Mouse (Mus musculus) midbrain, embryonic 14.5 days (tissue): ENCODE results near the gene Myl12a. TPM values are rescaled to one million over a fixed set of nuclear protein-coding genes. Genes with fewer than 3 reads are reported as not detected.

Experiments
- ATAC-seq: fragments of 200-750 bp; cut with Nextera tagmentation; 2 replicates; pipeline ENCODE4 v1.8.0; 2017; ENCODE audit warnings: moderate number of reproducible peaks, moderate library complexity; ENCODE audit not compliant: low FRiP score, low TSS enrichment
- DNase-seq: peaks from one replicate; pipeline ENCODE4 v3.0.0-alpha.2; 2015
- H3K27ac ChIP-seq: fragments of 300-500 bp; sonication (generic); replicated peaks from 2 replicates; pipeline ENCODE4 v1.5.1; 2014; ENCODE audit warnings: mild to moderate bottlenecking, low read depth, low read length, moderate library complexity
- H3K27me3 ChIP-seq: fragments of 300-500 bp; sonication (generic); 2 replicates; pipeline ENCODE4 v1.6.1; 2014; ENCODE audit warnings: low read length, control low read depth, mixed read lengths; ENCODE audit not compliant: control insufficient read depth, insufficient read depth
- H3K36me3 ChIP-seq: fragments of 300-500 bp; sonication (generic); 2 replicates; pipeline ENCODE4 v1.6.1; 2014; ENCODE audit warnings: low read length, control low read depth; ENCODE audit not compliant: control insufficient read depth, insufficient read depth
- H3K4me1 ChIP-seq: fragments of 300-500 bp; sonication (generic); 2 replicates; pipeline ENCODE4 v1.6.1; 2014; ENCODE audit warnings: mild to moderate bottlenecking, antibody characterized with exemption, low read length, control low read depth; ENCODE audit not compliant: control insufficient read depth, insufficient read depth
- H3K4me2 ChIP-seq: fragments of 300-500 bp; sonication (generic); 2 replicates; pipeline ENCODE4 v1.6.1; 2014; ENCODE audit warnings: mild to moderate bottlenecking, low read length, moderate library complexity
- H3K4me3 ChIP-seq: fragments of 300-500 bp; sonication (generic); replicated peaks from 2 replicates; pipeline ENCODE4 v1.5.1; 2014; ENCODE audit warnings: low read depth, low read length
- H3K9ac ChIP-seq: fragments of 300-500 bp; sonication (generic); replicated peaks from 2 replicates; pipeline ENCODE4 v1.6.1; 2014; ENCODE audit warnings: mild to moderate bottlenecking, low read length, moderate library complexity
- H3K9me3 ChIP-seq: fragments of 300-500 bp; sonication (generic); 2 replicates; pipeline ENCODE4 v1.6.1; 2016; ENCODE audit warnings: low read length, control low read depth, mixed read lengths; ENCODE audit not compliant: control insufficient read depth
- WGBS: fragments of 180-500 bp; shearing (Covaris S2); extraction: QIAGEN DNeasy Blood & Tissue Kit; methylation state at CpG from one replicate; pipeline ENCODE4 v1.1.7; 2014; 5-methylcytosine and 5-hydroxymethylcytosine counted together
- polyA plus RNA-seq: library from polyadenylated mRNA; unstranded; fragments of >200 nt; fragmentation: Nextera tagmentation; extraction: Ambion mirVana; gene quantifications from 2 replicates; pipeline ENCODE4 v1.2.1, GENCODE M21; 2014

Myl12a gene
- polyA plus RNA-seq, 1 experiment from 2014 or later: 109 TPM

DNA sequence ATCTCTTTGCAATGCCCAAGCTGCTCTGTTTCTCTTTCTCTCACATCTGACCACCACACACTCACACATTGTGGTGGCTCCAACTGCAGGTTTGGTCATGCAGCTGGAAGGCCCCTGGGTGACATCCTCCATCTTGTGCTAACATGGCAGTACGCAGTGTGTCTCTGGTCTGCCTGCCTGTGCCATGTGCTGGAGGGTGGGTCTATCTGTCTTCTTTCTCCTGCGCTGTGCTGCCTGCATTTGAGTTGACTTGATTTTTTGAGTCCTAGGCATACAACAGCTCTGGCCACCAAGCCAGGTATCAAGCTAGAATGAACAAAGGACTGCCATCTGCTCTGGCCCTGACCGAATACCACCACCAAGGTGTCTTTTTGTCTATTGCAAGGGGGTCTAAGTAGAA lies 15.5 kb upstream of the Myl12a start:
- H3K9ac ChIP-seq: no peak overlapping the region
- H3K27me3 ChIP-seq: no peaks in the 10 kb centered on the region
- H3K4me3 ChIP-seq: no peak overlapping the region
- H3K27ac ChIP-seq: no peak overlapping the region
- WGBS: 97% methylated on average over 3 of the region's 3 CpGs
- H3K36me3 ChIP-seq: no peaks in the 10 kb centered on the region
- ATAC-seq (no peak), DNase-seq (no peak)
- no peaks in the 10 kb centered on the region for H3K9me3 ChIP-seq
- no peaks in the 10 kb centered on the region for H3K4me1 ChIP-seq
- no peak overlapping the region for H3K4me2 ChIP-seq

DNA sequence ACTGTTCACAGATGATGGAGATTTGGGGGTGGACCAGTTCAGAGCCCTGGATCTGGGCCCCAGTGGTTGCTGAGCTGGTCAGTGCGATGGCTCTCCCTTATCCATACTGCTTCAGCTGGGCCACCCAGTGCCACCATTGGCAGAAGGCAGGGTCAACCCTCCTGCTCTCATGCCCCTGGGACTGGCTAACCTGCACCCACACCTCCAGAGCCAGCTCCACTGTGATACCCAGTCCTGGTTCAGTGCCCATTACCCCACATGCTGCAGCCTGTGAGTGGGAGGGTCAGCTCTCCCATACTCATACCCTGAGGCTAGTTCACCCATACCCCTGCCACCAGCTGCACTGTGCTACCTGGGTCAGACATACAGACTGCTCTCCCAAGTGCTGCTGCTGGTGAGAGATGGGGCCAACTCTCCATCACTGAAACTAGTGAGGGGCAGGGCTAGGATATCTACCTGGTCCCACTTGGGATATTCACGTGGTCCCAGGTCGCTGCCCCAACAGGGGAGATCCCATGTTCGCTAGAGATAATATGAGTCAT lies 14.8 kb upstream of the Myl12a start:
- H3K27ac ChIP-seq: no peak overlapping the region
- no peak overlapping the region for H3K4me2 ChIP-seq
- 93% methylated on average over 4 of the region's 4 CpGs for WGBS
- H3K4me1 ChIP-seq: no peaks in the 10 kb centered on the region
- no peaks in the 10 kb centered on the region for H3K36me3 ChIP-seq
- ATAC-seq (no peak; the same call in 1 of the 2 replicates), DNase-seq (no peak)
- no peak overlapping the region for H3K4me3 ChIP-seq
- H3K9me3 ChIP-seq: no peaks in the 10 kb centered on the region
- no peaks in the 10 kb centered on the region for H3K27me3 ChIP-seq
- H3K9ac ChIP-seq: no peak overlapping the region

- H3K36me3 ChIP-seq: no peaks in the 10 kb centered on the region
- no peaks in the 10 kb centered on the region for H3K9me3 ChIP-seq
- DNase-seq (no peak), ATAC-seq (no peak)
- H3K9ac ChIP-seq: no peak overlapping the region
- H3K27me3 ChIP-seq: no peaks in the 10 kb centered on the region
- H3K4me3 ChIP-seq: no peak overlapping the region
- no peak overlapping the region for H3K27ac ChIP-seq
- no peaks in the 10 kb centered on the region for H3K4me1 ChIP-seq
- H3K4me2 ChIP-seq: no peak overlapping the region
- 55% methylated on average over 5 of the region's 5 CpGs for WGBS
These were observed 12.2 kb upstream of the Myl12a start for GRCm38 (mm10) chr17:71014911-71015310.

GRCm38 (mm10) chr17:71013105-71013504 lies 10.4 kb upstream of the Myl12a start:
- Histone ChIP-seq H3K4me2 (no peak overlapping the region), H3K4me3 (no peak overlapping the region), H3K27ac (no peak overlapping the region), H3K9ac (no peak overlapping the region), H3K36me3 (no peaks in the 10 kb centered on the region), H3K4me1 (no peaks in the 10 kb centered on the region), H3K9me3 (no peaks in the 10 kb centered on the region), H3K27me3 (no peaks in the 10 kb centered on the region)
- ATAC-seq: no peak
- WGBS: 92% methylated on average over 6 of the region's 6 CpGs
- no peak for DNase-seq

- H3K4me3 ChIP-seq: no peak overlapping the region
- H3K9me3 ChIP-seq: no peaks in the 10 kb centered on the region
- no peak overlapping the region for H3K27ac ChIP-seq
- 87% methylated on average over 9 of the region's 9 CpGs for WGBS
- no peak overlapping the region for H3K9ac ChIP-seq
- H3K36me3 ChIP-seq: no peaks in the 10 kb centered on the region
- no peaks in the 10 kb centered on the region for H3K27me3 ChIP-seq
- no peaks in the 10 kb centered on the region for H3K4me1 ChIP-seq
- DNase-seq (no peak), ATAC-seq (no peak)
- no peak overlapping the region for H3K4me2 ChIP-seq
These were observed 9.4 kb upstream of the Myl12a start for GRCm38 (mm10) chr17:71011931-71012662.

DNA sequence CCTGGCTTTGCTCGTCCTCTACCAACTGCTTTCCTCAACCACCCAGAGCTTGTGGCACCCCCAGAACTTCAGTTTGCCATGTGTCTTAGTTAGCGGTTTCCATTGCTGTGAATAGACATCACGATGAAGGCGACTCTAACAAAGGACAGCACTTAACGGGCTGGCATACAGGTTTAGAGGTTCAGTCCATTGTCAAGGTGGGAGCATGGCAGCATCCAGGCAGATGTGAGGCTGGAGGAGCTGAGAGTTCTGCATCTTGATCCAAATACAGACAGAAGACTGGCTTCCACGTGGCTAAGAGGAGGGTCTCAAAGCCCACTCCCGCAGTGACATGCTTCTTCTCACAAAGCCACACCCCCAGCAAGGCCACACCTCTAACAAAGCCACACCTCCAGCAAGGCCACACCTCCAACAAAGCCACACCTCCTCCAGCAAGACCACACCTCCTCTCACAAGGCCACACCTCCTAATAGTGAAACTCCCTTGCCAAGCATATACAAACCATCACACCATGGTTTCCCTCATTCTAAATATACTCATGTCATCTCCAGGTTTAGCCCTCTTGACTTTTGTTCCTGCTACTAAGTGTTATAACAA lies 8.1 kb upstream of the Myl12a start:
- Histone ChIP-seq H3K9ac (no peak overlapping the region), H3K4me1 (no peaks in the 10 kb centered on the region), H3K36me3 (no peaks in the 10 kb centered on the region), H3K27ac (no peak overlapping the region), H3K9me3 (no peaks in the 10 kb centered on the region), H3K4me2 (no peak overlapping the region), H3K27me3 (no peaks in the 10 kb centered on the region), H3K4me3 (no peak overlapping the region)
- ATAC-seq (no peak; the same call in 1 of the 2 replicates), DNase-seq (no peak)
- WGBS: 61% methylated on average over 7 of the region's 7 CpGs

- no peak for DNase-seq
- no peak for ATAC-seq
- WGBS: 73% methylated on average over 1 of the region's 1 CpGs
These were observed 7.1 kb upstream of the Myl12a start for GRCm38 (mm10) chr17:71009751-71010150.

DNA sequence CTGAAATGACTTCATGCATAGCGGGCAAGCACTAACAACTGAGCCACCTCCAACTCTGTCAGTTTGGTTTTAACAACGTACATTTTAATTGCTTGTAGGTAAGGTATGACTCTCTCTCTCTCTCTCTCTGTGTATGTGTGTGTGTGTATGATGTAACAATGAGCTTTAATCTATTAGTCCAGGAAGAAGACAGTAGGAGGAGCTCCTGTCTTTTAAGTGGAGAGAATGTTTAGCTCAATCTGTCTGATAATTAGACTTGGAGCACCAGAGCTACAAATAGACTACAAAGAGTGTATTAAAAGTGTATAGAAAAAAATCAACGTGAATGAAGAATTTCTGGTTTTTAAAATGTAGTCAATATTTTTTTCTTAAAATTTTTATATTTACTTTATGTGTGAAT lies 6.0 kb upstream of the Myl12a start:
- no peak overlapping the region for H3K4me2 ChIP-seq
- H3K27me3 ChIP-seq: no peaks in the 10 kb centered on the region
- H3K4me3 ChIP-seq: no peak overlapping the region
- no peaks in the 10 kb centered on the region for H3K36me3 ChIP-seq
- 90% methylated on average over 3 of the region's 3 CpGs for WGBS
- H3K9ac ChIP-seq: no peak overlapping the region
- H3K27ac ChIP-seq: no peak overlapping the region
- no peaks in the 10 kb centered on the region for H3K9me3 ChIP-seq
- DNase-seq: no peak
- ATAC-seq: no peak
- H3K4me1 ChIP-seq: no peaks in the 10 kb centered on the region

More at GRCm38 (mm10) chr17:71009751-71010150, 7.1 kb upstream of the Myl12a start:
- Histone ChIP-seq H3K4me2 (no peak overlapping the region), H3K36me3 (no peaks in the 10 kb centered on the region), H3K27me3 (no peaks in the 10 kb centered on the region), H3K9ac (no peak overlapping the region), H3K9me3 (no peaks in the 10 kb centered on the region), H3K4me1 (no peaks in the 10 kb centered on the region), H3K4me3 (no peak overlapping the region), H3K27ac (no peak overlapping the region)

DNA sequence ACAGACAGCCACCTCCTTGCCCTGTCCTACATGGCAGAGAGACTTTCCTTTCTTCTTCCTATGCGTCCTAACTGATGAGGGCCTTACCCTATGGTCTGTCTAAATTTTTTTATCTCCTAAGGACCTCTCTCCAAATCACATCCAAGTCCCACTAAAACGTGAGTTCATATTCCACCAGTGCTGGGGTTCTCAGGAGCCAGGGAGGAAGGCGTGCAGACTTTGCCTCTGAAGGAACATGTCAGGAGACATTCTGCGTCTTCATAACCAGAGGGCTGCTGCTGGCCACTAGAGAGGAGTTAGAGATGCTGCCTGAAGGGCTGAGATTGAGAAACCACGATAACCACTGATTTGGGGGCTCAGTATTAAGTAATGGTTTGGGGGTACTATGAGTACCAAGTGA lies 4.3 kb upstream of the Myl12a start:
- no peak overlapping the region for H3K4me2 ChIP-seq
- 80% methylated on average over 5 of the region's 5 CpGs for WGBS
- H3K4me1 ChIP-seq: peaks cover 6% of the 10 kb centered on the region; the same call in 1 of the 2 replicates
- no peak overlapping the region for H3K27ac ChIP-seq
- H3K9me3 ChIP-seq: no peaks in the 10 kb centered on the region
- H3K4me3 ChIP-seq: no peak overlapping the region
- ATAC-seq (no peak), DNase-seq (no peak)
- H3K36me3 ChIP-seq: no peaks in the 10 kb centered on the region
- no peak overlapping the region for H3K9ac ChIP-seq
- no peaks in the 10 kb centered on the region for H3K27me3 ChIP-seq
